Mouse (Mus musculus): ENCODE measurements at regions not wholly inside any gene's neighbourhood (a gene's known extent, or its start where the extent isn't known, plus 50 kb on each side); places are given as distances from the start of the nearest gene placed in this dataset.
"Not testable (repeated sequence)": the region's sequence is repeated elsewhere in the genome, so short reads cannot be mapped to it uniquely, and the experiment has no call there.

- no peak for DNase-seq
Observed at GRCm38 (mm10) chr7:75360874-75361273, 51.8 kb upstream of the Sv2b start.

GRCm38 (mm10) chr7:75362541-75362940, 53.5 kb upstream of the Sv2b start:
- DNase-seq, result peak; percentile 61

- no peak for DNase-seq
Observed at GRCm38 (mm10) chr7:75365480-75365879, 56.4 kb upstream of the Sv2b start.

- peak; percentile 82 for DNase-seq
Observed at GRCm38 (mm10) chr7:75366285-75366882, 57.3 kb upstream of the Sv2b start.

- no peak for DNase-seq
Observed at GRCm38 (mm10) chr7:75368315-75368714, 59.3 kb upstream of the Sv2b start.

- DNase-seq, result no peak
Observed at GRCm38 (mm10) chr7:75369366-75369765, 60.3 kb upstream of the Sv2b start.

GRCm38 (mm10) chr7:75370595-75371519, 61.8 kb upstream of the Sv2b start:
- peak; percentile 84 for DNase-seq

- DNase-seq, result peak; percentile 23
Observed at GRCm38 (mm10) chr7:75371520-75371876, 62.4 kb upstream of the Sv2b start.

- DNase-seq, result peak; percentile 71
Observed at GRCm38 (mm10) chr7:75371991-75372390, 62.9 kb upstream of the Sv2b start.

GRCm38 (mm10) chr7:75372892-75373444, 63.9 kb upstream of the Sv2b start:
- peak; percentile 25 for DNase-seq

- DNase-seq, result no peak
Observed at GRCm38 (mm10) chr7:75374506-75374905, 65.4 kb upstream of the Sv2b start.

- DNase-seq, result no peak
Observed at GRCm38 (mm10) chr7:75379595-75379994, 70.5 kb upstream of the Sv2b start.

- no peak for DNase-seq
Observed at GRCm38 (mm10) chr7:75384506-75384911, 70.8 kb upstream of the Akap13 start.

GRCm38 (mm10) chr7:75387033-75387432, 68.3 kb upstream of the Akap13 start:
- DNase-seq, result no peak

- DNase-seq, result no peak
Observed at GRCm38 (mm10) chr7:75387821-75388431, 67.4 kb upstream of the Akap13 start.

GRCm38 (mm10) chr7:75390162-75390561, 65.2 kb upstream of the Akap13 start:
- DNase-seq, result no peak

GRCm38 (mm10) chr7:75392783-75393182, 62.6 kb upstream of the Akap13 start:
- DNase-seq, result no peak

GRCm38 (mm10) chr7:75393466-75393865, 61.9 kb upstream of the Akap13 start:
- DNase-seq, result no peak

- DNase-seq, result no peak
Observed at GRCm38 (mm10) chr7:75394866-75395580, 60.3 kb upstream of the Akap13 start.

GRCm38 (mm10) chr7:75397559-75397958, 57.8 kb upstream of the Akap13 start:
- DNase-seq, result no peak

GRCm38 (mm10) chr7:75398480-75398879, 56.9 kb upstream of the Akap13 start:
- not testable (repeated sequence) for DNase-seq

- DNase-seq, result peak; percentile 59
Observed at GRCm38 (mm10) chr7:75398904-75399724, 56.2 kb upstream of the Akap13 start.

Measured in thymus, postnatal 25 days (tissue).